Mouse (Mus musculus): ENCODE data around the gene Rimklb.
A peak's percentile ranks its signal among the peaks of the same experiment; 100 is the strongest.

Rimklb gene

DNA sequence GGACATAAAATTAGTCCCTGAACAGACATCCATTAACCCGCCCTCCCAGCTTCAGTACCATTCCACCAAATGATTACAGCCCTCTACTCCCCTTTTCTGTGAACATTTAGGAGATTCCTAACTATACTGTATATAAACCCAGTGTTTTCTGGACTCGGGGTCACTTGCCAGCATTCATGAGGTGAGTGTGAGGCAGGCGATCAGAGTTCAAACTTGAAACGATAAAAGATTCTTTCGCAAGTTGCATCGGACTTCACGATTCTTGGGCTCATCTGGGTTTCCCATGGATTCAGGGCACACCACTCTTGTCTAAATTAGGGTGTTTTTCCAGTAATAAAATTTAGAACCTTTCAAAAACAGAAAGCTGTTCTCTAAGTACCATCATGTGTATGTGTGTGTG, 71.1 kb downstream of the Rimklb start:
- no peak for DNase-seq (ENCODE audit: low spot score in 2 of 2)

DNA sequence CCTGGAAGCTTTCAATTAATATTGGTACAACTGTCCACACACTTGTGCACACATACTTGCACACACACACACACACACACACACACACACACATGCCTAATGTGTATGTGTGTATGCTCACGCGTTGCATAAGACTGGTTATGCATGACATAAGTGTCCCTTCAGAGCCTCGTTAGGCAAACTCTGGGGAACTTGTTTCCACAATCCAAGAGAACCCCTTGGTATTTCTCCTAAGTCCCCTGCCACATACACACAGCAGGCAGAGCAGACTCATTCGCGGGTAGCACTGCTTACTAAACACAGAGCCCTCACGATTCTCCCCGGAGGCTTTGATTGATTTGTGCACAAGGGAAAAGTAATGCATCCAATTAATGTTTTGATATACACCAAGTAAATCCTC, 81.5 kb downstream of the Rimklb start:
- no peak for DNase-seq (ENCODE audit: low spot score in 2 of 2)

DNA sequence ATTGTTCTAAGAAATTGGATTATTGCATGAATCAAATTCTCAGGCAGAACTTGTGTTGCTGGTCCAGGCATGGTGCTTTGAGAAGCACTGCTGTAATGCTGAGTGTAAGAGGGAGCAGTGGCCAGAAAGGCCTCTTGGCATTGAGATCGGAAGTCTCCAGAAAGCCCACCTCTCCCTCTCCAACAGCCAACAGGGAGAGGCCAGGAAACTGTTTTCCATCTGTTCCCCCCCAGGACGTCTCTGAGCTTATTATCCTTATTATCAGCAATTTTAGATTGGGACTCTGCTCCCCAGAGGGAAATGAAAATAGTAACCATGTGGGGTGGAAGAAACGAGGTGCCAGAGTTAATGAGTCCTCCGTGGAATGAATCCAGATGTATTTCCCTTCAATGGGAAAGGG, 82.2 kb downstream of the Rimklb start:
- no peak for DNase-seq (ENCODE audit: low spot score in 2 of 2)

DNA sequence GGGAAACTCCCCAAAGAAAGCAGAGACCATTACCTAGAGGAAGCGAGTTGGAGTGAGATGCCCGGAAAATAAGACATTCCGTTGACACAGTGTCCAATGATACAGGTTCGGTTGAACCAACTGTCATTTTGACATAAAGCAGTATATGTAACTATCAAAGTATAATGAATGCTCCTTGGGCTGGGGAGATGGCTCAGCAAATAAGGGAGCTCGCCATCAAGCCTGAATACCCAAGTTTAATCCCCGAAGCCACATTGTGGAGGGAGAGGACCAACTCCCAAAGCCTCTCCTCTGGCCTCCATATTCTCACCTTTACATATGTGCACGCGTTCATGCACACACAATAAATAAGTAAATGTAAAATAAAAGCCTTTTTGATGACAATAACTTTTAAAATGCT, 87.3 kb downstream of the Rimklb start:
- DNase-seq (ENCODE audit: low spot score in 2 of 2), result no peak

DNA sequence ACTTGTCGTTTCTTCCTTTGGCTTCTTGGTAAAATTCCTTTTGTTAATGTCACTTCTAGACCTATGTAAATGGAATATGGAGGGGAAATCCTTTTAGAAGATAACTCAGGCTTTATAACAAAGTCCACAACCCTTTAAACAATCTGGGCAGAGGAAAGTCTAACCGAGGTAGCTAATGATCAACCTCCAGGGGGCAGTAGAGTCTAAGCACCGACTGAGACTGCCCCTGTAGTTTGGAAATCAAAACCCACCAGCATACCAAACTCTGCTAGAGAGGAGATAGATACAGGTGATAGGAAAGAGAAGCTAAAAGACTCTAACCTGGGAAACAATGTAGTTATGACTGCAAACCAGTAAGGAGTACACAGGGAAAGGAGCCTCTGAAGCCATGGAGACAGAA, 96.3 kb downstream of the Rimklb start:
- DNase-seq (ENCODE audit: low spot score in 2 of 2), result peak; percentile 27 to 55

DNA sequence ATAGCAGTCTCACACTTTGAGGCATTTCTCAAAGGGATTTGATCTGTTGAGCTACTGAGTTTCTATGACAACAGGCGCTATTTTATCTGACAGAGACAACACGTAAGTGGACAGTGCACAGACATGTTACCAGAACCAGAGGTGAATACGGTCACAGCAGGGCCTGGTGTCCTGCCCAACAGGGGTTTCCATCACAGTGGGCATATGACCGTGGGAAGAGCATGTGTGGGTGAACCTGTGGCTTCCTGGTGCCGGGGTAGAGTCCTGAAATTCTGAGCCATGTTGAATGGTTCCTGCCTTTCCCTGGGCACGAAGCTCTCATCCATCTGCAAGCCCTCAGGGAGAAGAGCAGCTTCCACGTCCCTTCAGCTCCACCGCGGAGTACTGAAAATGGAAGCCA, 98.3 kb downstream of the Rimklb start:
- no peak for DNase-seq (ENCODE audit: low spot score in 2 of 2)
